Mouse (Mus musculus) hindbrain, embryonic 12.5 days (tissue): Measurements from ENCODE around the gene Mycbpap. TPM values are rescaled to one million over a fixed set of nuclear protein-coding genes. Genes with fewer than 3 reads are reported as not detected.
A peak's percentile ranks its signal among the peaks of the same experiment; 100 is the strongest.

ENCODE experiments used
- ATAC-seq: fragments of 200-750 bp; cut with Nextera tagmentation; 2 replicates; pipeline ENCODE4 v1.8.0; 2017; ENCODE audit warnings: moderate TSS enrichment; ENCODE audit not compliant: low FRiP score
- H3K27ac ChIP-seq: fragments of 300-500 bp; sonication (generic); 2 replicates; pipeline ENCODE4 v1.5.1; 2016; ENCODE audit warnings: mild to moderate bottlenecking
- H3K27me3 ChIP-seq: fragments of 300-500 bp; sonication (generic); 2 replicates; pipeline ENCODE4 v1.6.1; 2016; ENCODE audit warnings: mild to moderate bottlenecking
- H3K36me3 ChIP-seq: fragments of 300-500 bp; sonication (generic); 2 replicates; pipeline ENCODE4 v1.6.1; 2016; ENCODE audit warnings: mild to moderate bottlenecking
- H3K4me1 ChIP-seq: fragments of 300-500 bp; sonication (generic); 2 replicates; pipeline ENCODE4 v1.6.1; 2016
- H3K4me2 ChIP-seq: fragments of 300-500 bp; sonication (generic); replicated peaks from 2 replicates; pipeline ENCODE4 v1.6.1; 2016; ENCODE audit warnings: mild to moderate bottlenecking
- H3K4me3 ChIP-seq: fragments of 300-500 bp; sonication (generic); 2 replicates; pipeline ENCODE4 v1.5.1; 2016; ENCODE audit warnings: mild to moderate bottlenecking
- H3K9ac ChIP-seq: fragments of 300-500 bp; sonication (generic); 2 replicates; pipeline ENCODE4 v1.6.1; 2016; ENCODE audit warnings: mild to moderate bottlenecking, moderate library complexity
- H3K9me3 ChIP-seq: fragments of 300-500 bp; sonication (generic); replicated peaks from 2 replicates; pipeline ENCODE4 v1.6.1; 2016; ENCODE audit warnings: mild to moderate bottlenecking
- WGBS: fragments of 180-500 bp; shearing (Covaris S2); methylation state at CpG from one replicate; pipeline ENCODE4 v1.1.7; 2016; 5-methylcytosine and 5-hydroxymethylcytosine counted together
- polyA plus RNA-seq: library from polyadenylated mRNA; unstranded; fragments of >200 nt; fragmentation: Nextera tagmentation; extraction: Ambion mirVana; gene quantifications from 2 replicates; pipeline ENCODE4 v1.2.1, GENCODE M21; 2016

The Mycbpap gene
- polyA plus RNA-seq, 1 experiment from 2014 or later, result 4.2 TPM

- Histone ChIP-seq H3K4me1 (peaks cover 12% of the 10 kb centered on the region), H3K4me3 (no peak overlapping the region), H3K27me3 (0 out of 2 replicates have a peak, but pooled peaks cover 2% of the 10 kb centered on the region), H3K4me2 (no peak overlapping the region), H3K9ac (no peak overlapping the region), H3K36me3 (no peaks in the 10 kb centered on the region), H3K27ac (no peak overlapping the region), H3K9me3 (no peaks in the 10 kb centered on the region)
- WGBS, result 37% methylated on average over 9 of the region's 9 CpGs
- ATAC-seq, result peak; percentile 16; the same call in 1 of the 2 replicates
Measured at GRCm38 (mm10) chr11:94526171-94526879, 4.8 kb upstream of the Mycbpap start.

- no peaks in the 10 kb centered on the region for H3K4me1 ChIP-seq
- H3K27me3 ChIP-seq, result no peaks in the 10 kb centered on the region
- H3K4me3 ChIP-seq, result no peak overlapping the region
- ATAC-seq, result no peak
- WGBS, result 69% methylated on average over 7 of the region's 9 CpGs
- no peaks in the 10 kb centered on the region for H3K36me3 ChIP-seq
- H3K9me3 ChIP-seq, result 0 out of 2 replicates have a peak, but pooled peaks cover 2% of the 10 kb centered on the region
- no peak overlapping the region for H3K9ac ChIP-seq
- H3K4me2 ChIP-seq, result no peak overlapping the region
- H3K27ac ChIP-seq, result no peak overlapping the region
Measured at GRCm38 (mm10) chr11:94513452-94513851, 8.1 kb downstream of the Mycbpap start.

- WGBS, result 92% methylated on average over 10 of the region's 10 CpGs
- no peak for ATAC-seq
- H3K4me1 ChIP-seq, result no peaks in the 10 kb centered on the region
Measured at GRCm38 (mm10) chr11:94508976-94509375, 12.6 kb downstream of the Mycbpap start.

GRCm38 (mm10) chr11:94501482-94501881, 20.1 kb downstream of the Mycbpap start:
- Histone ChIP-seq H3K27ac (no peak overlapping the region), H3K4me3 (no peak overlapping the region), H3K9me3 (no peaks in the 10 kb centered on the region), H3K4me1 (peaks cover 26% of the 10 kb centered on the region), H3K36me3 (no peaks in the 10 kb centered on the region), H3K9ac (no peak overlapping the region), H3K27me3 (peaks cover 49% of the 10 kb centered on the region), H3K4me2 (no peak overlapping the region)
- no peak for ATAC-seq
- WGBS, result 84% methylated on average over 8 of the region's 8 CpGs

More at GRCm38 (mm10) chr11:94508976-94509375, 12.6 kb downstream of the Mycbpap start:
- Histone ChIP-seq H3K4me3 (no peak overlapping the region), H3K27ac (no peak overlapping the region), H3K9ac (no peak overlapping the region), H3K27me3 (no peaks in the 10 kb centered on the region), H3K9me3 (0 out of 2 replicates have a peak, but pooled peaks cover 2% of the 10 kb centered on the region), H3K4me2 (no peak overlapping the region), H3K36me3 (no peaks in the 10 kb centered on the region)

GRCm38 (mm10) chr11:94500362-94500761, 21.2 kb downstream of the Mycbpap start:
- WGBS, result 23% methylated on average over 8 of the region's 8 CpGs

GRCm38 (mm10) chr11:94499661-94500152, 21.8 kb downstream of the Mycbpap start, which contains the start of gene Epn3:
Gene Epn3 (minus strand): TSS chr11:94499974.
- 0 out of 2 replicates have a peak, but pooled peaks have one; percentile 38 for ATAC-seq
- 1% methylated on average over 26 of the region's 26 CpGs for WGBS
- Histone ChIP-seq H3K9me3 (no peaks in the 10 kb centered on the region), H3K9ac (peak within 1 kb of the TSS; percentile 44; the same call in 1 of the 2 replicates), H3K4me1 (peaks cover 26% of the 10 kb centered on the region), H3K4me2 (peak within 1 kb of the TSS; percentile 52), H3K36me3 (no peaks in the 10 kb centered on the region), H3K4me3 (peak within 1 kb of the TSS; percentile 26), H3K27me3 (peaks cover 52% of the 10 kb centered on the region), H3K27ac (no peak within 1 kb of the TSS; the same call in 1 of the 2 replicates)

More at GRCm38 (mm10) chr11:94500362-94500761, 21.2 kb downstream of the Mycbpap start:
- Histone ChIP-seq H3K36me3 (no peaks in the 10 kb centered on the region), H3K9ac (no peak overlapping the region), H3K9me3 (no peaks in the 10 kb centered on the region), H3K27me3 (peaks cover 49% of the 10 kb centered on the region), H3K4me2 (peak overlapping the region; percentile 52), H3K4me3 (no peak overlapping the region), H3K27ac (no peak overlapping the region), H3K4me1 (peaks cover 26% of the 10 kb centered on the region)
- no peak for ATAC-seq

- H3K4me3 ChIP-seq, result peak overlapping the region; percentile 26; the same call in 1 of the 2 replicates
- no peak overlapping the region for H3K27ac ChIP-seq
- WGBS, result 12% methylated on average over 2 of the region's 2 CpGs
- peaks cover 54% of the 10 kb centered on the region for H3K27me3 ChIP-seq
- peaks cover 26% of the 10 kb centered on the region for H3K4me1 ChIP-seq
- peak overlapping the region; percentile 52 for H3K4me2 ChIP-seq
- no peak overlapping the region for H3K9ac ChIP-seq
- no peaks in the 10 kb centered on the region for H3K9me3 ChIP-seq
- H3K36me3 ChIP-seq, result no peaks in the 10 kb centered on the region
- peak; percentile 29; the same call in 1 of the 2 replicates for ATAC-seq
Measured at GRCm38 (mm10) chr11:94499035-94499434, 22.5 kb downstream of the Mycbpap start.

- Histone ChIP-seq H3K9ac (no peak overlapping the region), H3K27ac (peak overlapping the region; percentile 17; the same call in 1 of the 2 replicates), H3K9me3 (no peaks in the 10 kb centered on the region), H3K4me2 (peak overlapping the region; percentile 52), H3K4me1 (peaks cover 26% of the 10 kb centered on the region), H3K27me3 (peaks cover 59% of the 10 kb centered on the region), H3K4me3 (no peak overlapping the region), H3K36me3 (no peaks in the 10 kb centered on the region)
- WGBS, result 21% methylated on average over 18 of the region's 19 CpGs
- 0 out of 2 replicates have a peak, but pooled peaks have one; percentile 22 for ATAC-seq
Measured at GRCm38 (mm10) chr11:94498093-94498996, 23.2 kb downstream of the Mycbpap start.

GRCm38 (mm10) chr11:94495415-94495814, 26.1 kb downstream of the Mycbpap start:
- Histone ChIP-seq H3K27ac (no peak overlapping the region), H3K9ac (no peak overlapping the region), H3K27me3 (peaks cover 66% of the 10 kb centered on the region), H3K4me3 (no peak overlapping the region), H3K4me1 (peaks cover 37% of the 10 kb centered on the region), H3K9me3 (no peaks in the 10 kb centered on the region), H3K36me3 (no peaks in the 10 kb centered on the region), H3K4me2 (no peak overlapping the region)
- no peak for ATAC-seq
- 73% methylated on average over 3 of the region's 3 CpGs for WGBS

- Histone ChIP-seq H3K27ac (no peak overlapping the region), H3K27me3 (peaks cover 57% of the 10 kb centered on the region), H3K4me2 (peak overlapping the region; percentile 81), H3K36me3 (no peaks in the 10 kb centered on the region), H3K4me1 (peaks cover 11% of the 10 kb centered on the region), H3K4me3 (peak overlapping the region; percentile 52), H3K9ac (no peak overlapping the region), H3K9me3 (no peaks in the 10 kb centered on the region)
- no peak for ATAC-seq
- WGBS, result 64% methylated on average over 7 of the region's 7 CpGs
Measured at GRCm38 (mm10) chr11:94491749-94492099, 29.8 kb downstream of the Mycbpap start.

- no peak overlapping the region for H3K27ac ChIP-seq
- ATAC-seq, result peak; percentile 46; the same call in 1 of the 2 replicates
- WGBS, result 6% methylated on average over 54 of the region's 55 CpGs
Measured at GRCm38 (mm10) chr11:94491035-94491748, 30.4 kb downstream of the Mycbpap start.

More at GRCm38 (mm10) chr11:94491035-94491748, 30.4 kb downstream of the Mycbpap start:
- Histone ChIP-seq H3K36me3 (no peaks in the 10 kb centered on the region), H3K4me3 (peak overlapping the region; percentile 52), H3K27me3 (peaks cover 62% of the 10 kb centered on the region), H3K9me3 (no peaks in the 10 kb centered on the region), H3K9ac (peak overlapping the region; percentile 78), H3K4me1 (peaks cover 11% of the 10 kb centered on the region), H3K4me2 (peak overlapping the region; percentile 81)
